22 mouse cellular contexts compared by ENCODE assay signal in genomic region chr9:118508601-118509000, GRCm38 (mm10). TPM values are rescaled to one million over a fixed set of nuclear protein-coding genes. Genes with fewer than 3 reads are reported as not detected.
DNase-seq lines count a peak whose midpoint lies in the region; ATAC-seq and TF ChIP-seq lines count a peak whose summit lies in the region.
"Had no signal": no experiment of that assay in that cellular context is flagged by ENCODE, and none has a peak within 500 bp of the region (broad histone marks: within the 10 kb centered on the region; RNA-seq: fewer than 3 reads in every experiment).

No protein-coding gene starts in this region.

- H3K4me2 ChIP-seq in hindbrain, embryonic 15.5 days, result peak overlapping the region; percentile 98; the same call in 1 of the 2 replicates
- H3K4me2 ChIP-seq in midbrain, embryonic 15.5 days, result peak overlapping the region; percentile 100
- H3K4me2 ChIP-seq in intestine, postnatal 0 days (replicated peaks; ENCODE audit: low read depth), result peak overlapping the region; percentile 21; the same call in 1 of the 2 replicates
- H3K4me2 ChIP-seq: embryonic facial prominence, embryonic 12.5 days; liver, embryonic 11.5 days; lung, embryonic 14.5 days had no signal

- H3K9me3 ChIP-seq in hindbrain, embryonic 15.5 days, result no peaks in the 10 kb centered on the region
- H3K9me3 ChIP-seq in hindbrain, embryonic 10.5 days, result no peaks in the 10 kb centered on the region
- H3K9me3 ChIP-seq in midbrain, embryonic 15.5 days, result no peaks in the 10 kb centered on the region
- no peaks in the 10 kb centered on the region for H3K9me3 ChIP-seq in midbrain, embryonic 10.5 days (replicated peaks)
- H3K9me3 ChIP-seq in intestine, postnatal 0 days (ENCODE audit: control insufficient read depth), result no peaks in the 10 kb centered on the region
- H3K9me3 ChIP-seq: embryonic facial prominence, embryonic 12.5 days; limb, embryonic 10.5 days; midbrain, embryonic 12.5 days had no signal

- no peak for TF ChIP-seq CTCF in intestine, postnatal 0 days (IDR thresholded peaks at IDR 0.05; ENCODE audit: low read depth)

- WGBS in hindbrain, embryonic 15.5 days, result 84% methylated on average over 7 of the region's 7 CpGs
- 91% methylated on average over 7 of the region's 7 CpGs for WGBS in hindbrain, embryonic 10.5 days
- 86% methylated on average over 7 of the region's 7 CpGs for WGBS in midbrain, embryonic 15.5 days
- 92% methylated on average over 7 of the region's 7 CpGs for WGBS in midbrain, embryonic 10.5 days
- WGBS in intestine, postnatal 0 days, result 78% methylated on average over 7 of the region's 7 CpGs

- H3K4me1 ChIP-seq in hindbrain, embryonic 15.5 days (replicated peaks), result peaks cover 27% of the 10 kb centered on the region
- peaks cover 45% of the 10 kb centered on the region for H3K4me1 ChIP-seq in hindbrain, embryonic 10.5 days (replicated peaks)
- H3K4me1 ChIP-seq in midbrain, embryonic 15.5 days, result peaks cover 25% of the 10 kb centered on the region
- H3K4me1 ChIP-seq in midbrain, embryonic 10.5 days, result peaks cover 29% of the 10 kb centered on the region
- peaks cover 16% of the 10 kb centered on the region for H3K4me1 ChIP-seq in intestine, postnatal 0 days (replicated peaks; ENCODE audit: control insufficient read depth, insufficient read depth, low read length)

- H3K27me3 ChIP-seq in hindbrain, embryonic 15.5 days, result no peaks in the 10 kb centered on the region
- H3K27me3 ChIP-seq in hindbrain, embryonic 10.5 days (ENCODE audit: insufficient read depth, poor library complexity, severe bottlenecking), result no peaks in the 10 kb centered on the region
- no peaks in the 10 kb centered on the region for H3K27me3 ChIP-seq in midbrain, embryonic 15.5 days (replicated peaks)
- H3K27me3 ChIP-seq in midbrain, embryonic 10.5 days (ENCODE audit: low read depth, poor library complexity, severe bottlenecking), result no peaks in the 10 kb centered on the region
- no peaks in the 10 kb centered on the region for H3K27me3 ChIP-seq in intestine, postnatal 0 days (replicated peaks; ENCODE audit: control insufficient read depth, insufficient read depth, low read length)
- H3K27me3 ChIP-seq: embryonic facial prominence, embryonic 12.5 days; midbrain, embryonic 12.5 days had no signal

- no peak for DNase-seq in frontal cortex, adult 2 months (ENCODE audit: extremely low spot score in 1 of 2, low spot score in 1 of 2)
- no peak for DNase-seq in hindbrain, embryonic 10.5 days (ENCODE audit: low spot score)
- DNase-seq in midbrain, embryonic 10.5 days (ENCODE audit: low spot score), result no peak
- no peak for DNase-seq in layer of hippocampus, adult 8-10 months (ENCODE audit: low spot score in 2 of 2)
- DNase-seq: adrenal gland, adult 2 months; cerebellum, adult 18-20 months; kidney, postnatal 4 days; lung, embryonic 14.5 days; lung, postnatal 4 days; right cerebral cortex, postnatal 14 days; thymus, postnatal 14 days had no signal

- peak; percentile 50 for ATAC-seq in frontal cortex, adult (ENCODE audit: low TSS enrichment)
- ATAC-seq in hindbrain, embryonic 15.5 days (ENCODE audit: low FRiP score, low read depth), result no peak
- ATAC-seq in midbrain, embryonic 15.5 days (replicated peaks), result no peak
- ATAC-seq in intestine, postnatal 0 days, result no peak

- no peaks in the 10 kb centered on the region for H3K36me3 ChIP-seq in hindbrain, embryonic 15.5 days
- H3K36me3 ChIP-seq in hindbrain, embryonic 10.5 days, result peaks cover 11% of the 10 kb centered on the region
- no peaks in the 10 kb centered on the region for H3K36me3 ChIP-seq in midbrain, embryonic 15.5 days (replicated peaks)
- peaks cover 5% of the 10 kb centered on the region for H3K36me3 ChIP-seq in midbrain, embryonic 10.5 days
- no peaks in the 10 kb centered on the region; the same call in 1 of the 2 replicates for H3K36me3 ChIP-seq in intestine, postnatal 0 days (ENCODE audit: control insufficient read depth, insufficient read depth)
- H3K36me3 ChIP-seq: embryonic facial prominence, embryonic 12.5 days; midbrain, embryonic 12.5 days had no signal

- no peak overlapping the region for H3K27ac ChIP-seq in hindbrain, embryonic 15.5 days (replicated peaks)
- no peak overlapping the region for H3K27ac ChIP-seq in hindbrain, embryonic 10.5 days
- no peak overlapping the region for H3K27ac ChIP-seq in midbrain, embryonic 15.5 days
- H3K27ac ChIP-seq in midbrain, embryonic 10.5 days (replicated peaks), result no peak overlapping the region
- H3K27ac ChIP-seq in intestine, postnatal 0 days (ENCODE audit: low read depth, low read length), result no peak overlapping the region
- H3K27ac ChIP-seq: embryonic facial prominence, embryonic 12.5 days; limb, embryonic 10.5 days; midbrain, embryonic 12.5 days; stomach, postnatal 0 days had no signal

- no peak overlapping the region for H3K4me3 ChIP-seq in hindbrain, embryonic 15.5 days
- no peak overlapping the region for H3K4me3 ChIP-seq in hindbrain, embryonic 10.5 days
- no peak overlapping the region for H3K4me3 ChIP-seq in midbrain, embryonic 15.5 days
- H3K4me3 ChIP-seq in midbrain, embryonic 10.5 days, result no peak overlapping the region
- H3K4me3 ChIP-seq in intestine, postnatal 0 days (ENCODE audit: low read depth, low read length), result no peak overlapping the region
- H3K4me3 ChIP-seq: embryonic facial prominence, embryonic 12.5 days; limb, embryonic 10.5 days; midbrain, embryonic 12.5 days had no signal

- H3K9ac ChIP-seq in hindbrain, embryonic 15.5 days, result no peak overlapping the region
- no peak overlapping the region; the same call in 1 of the 2 replicates for H3K9ac ChIP-seq in midbrain, embryonic 15.5 days
- no peak overlapping the region for H3K9ac ChIP-seq in intestine, postnatal 0 days (ENCODE audit: low read depth, low read length)
- H3K9ac ChIP-seq: embryonic facial prominence, embryonic 12.5 days; lung, embryonic 14.5 days; midbrain, embryonic 12.5 days had no signal

RNA-seq across cellular contexts. Expression of gene Golga4, which starts 2.5 kb away (rescaled TPM):
- 70.4 and 71.5 TPM in 2 replicates for polyA plus RNA-seq in frontal cortex, adult 2 months (2012; rRNA removed)
- 46.2 and 48.6 TPM in 2 replicates for polyA plus RNA-seq in hindbrain, embryonic 15.5 days (2015; fragmentation: Nextera tagmentation; extraction: Ambion mirVana)
- 34.2 and 42.9 TPM in 2 replicates for polyA plus RNA-seq in hindbrain, embryonic 10.5 days (2016; fragmentation: Nextera tagmentation; extraction: Ambion mirVana)
- 49.9 and 51.3 TPM in 2 replicates for polyA plus RNA-seq in midbrain, embryonic 15.5 days (2015; fragmentation: Nextera tagmentation; extraction: Ambion mirVana)
- polyA plus RNA-seq in midbrain, embryonic 10.5 days (2016; fragmentation: Nextera tagmentation; extraction: Ambion mirVana), result 39.2 and 40.8 TPM in 2 replicates
- polyA plus RNA-seq in intestine, postnatal 0 days (2015; fragmentation: Nextera tagmentation; extraction: Ambion mirVana), result 52.5 and 57.4 TPM in 2 replicates
- total RNA-seq in layer of hippocampus, adult 8-10 months (2022), result 100 to 1,000 TPM in 1 of 4 experiments, 10 to 100 TPM in 3; 89.7 to 102 (median 93.2) TPM

RNA-seq across cellular contexts. Expression of gene Eomes, which starts 30.6 kb away (rescaled TPM):
- 28.9 and 29.1 TPM in 2 replicates for polyA plus RNA-seq in frontal cortex, adult 2 months (2012; rRNA removed)
- polyA plus RNA-seq in hindbrain, embryonic 15.5 days (2015; fragmentation: Nextera tagmentation; extraction: Ambion mirVana), result 1.7 and 2.3 TPM in 2 replicates
- polyA plus RNA-seq in hindbrain, embryonic 10.5 days (2016; fragmentation: Nextera tagmentation; extraction: Ambion mirVana), result 0.10 TPM in 1 of 2 replicates, not detected in the other
- polyA plus RNA-seq in midbrain, embryonic 15.5 days (2015; fragmentation: Nextera tagmentation; extraction: Ambion mirVana), result 1.6 and 3.0 TPM in 2 replicates
- 0.25 and 0.56 TPM in 2 replicates for polyA plus RNA-seq in midbrain, embryonic 10.5 days (2016; fragmentation: Nextera tagmentation; extraction: Ambion mirVana)
- polyA plus RNA-seq in intestine, postnatal 0 days (2015; fragmentation: Nextera tagmentation; extraction: Ambion mirVana), result not detected in 2 replicates
- total RNA-seq in layer of hippocampus, adult 8-10 months (2022), result under 1 TPM in 2 of 4 experiments, not detected in 2; 0.12 to 0.20 TPM
- polyA plus RNA-seq: heart, postnatal 0 days; liver, embryonic 11.5 days; lung, embryonic 14.5 days; neural tube, embryonic 11.5 days had no signal

Comparison
In these comparisons a context has a peak if more than half of its experiments do, and no peak if none do; other contexts are left out.
1. H3K4me2 ChIP-seq: peak in every context shown above with its lines; median percentile 100 in midbrain, embryonic 15.5 days; 98 in hindbrain, embryonic 15.5 days; 21 in intestine, postnatal 0 days.